Mouse (Mus musculus): ENCODE data around the gene 2700049A03Rik. TPM values are rescaled to one million over a fixed set of nuclear protein-coding genes. Genes with fewer than 3 reads are reported as not detected.

The 2700049A03Rik gene
- total and polyA plus RNA-seq, 3 experiments, result 7.7 to 10.0 (median 9.4) TPM

DNA sequence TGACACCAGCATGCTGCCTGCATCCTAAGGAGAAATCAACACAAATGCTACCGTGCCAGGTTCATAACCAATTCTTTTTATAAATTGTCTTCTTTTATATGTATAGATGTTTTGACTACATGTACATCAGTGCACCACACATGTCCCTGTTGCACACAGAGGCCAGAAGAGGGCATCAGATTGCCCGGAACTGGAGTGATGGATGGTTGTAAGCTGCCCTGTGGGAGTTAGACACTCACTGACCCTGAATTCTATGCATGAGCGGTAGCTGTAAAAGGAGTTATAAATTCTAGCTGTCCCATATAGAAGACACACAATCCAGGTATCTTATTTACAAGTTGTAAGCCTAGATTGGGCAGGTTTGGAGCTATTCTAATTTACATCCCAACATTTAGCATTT is 67.7 kb downstream of the 2700049A03Rik start:
- TF ChIP-seq ETS1 (conservative IDR thresholded peaks at IDR 0.05; ENCODE audit: low read depth, low read length), result no peak
- TF ChIP-seq SMC3 (IDR thresholded peaks at IDR 0.05; ENCODE audit: low read depth, low read length), result peak; percentile 33; the same call in 1 of the 2 replicates
- peak in 1 of 2 experiments; percentile 34; a peak in 2 of 4 replicates for TF ChIP-seq CTCF (conservative IDR thresholded peaks at IDR 0.05 in 1 of 2, IDR thresholded peaks at IDR 0.05 in 1 of 2; ENCODE audit: low read depth in 2 of 2, low read length in 2 of 2)
- no peak for TF ChIP-seq PAX5 (IDR thresholded peaks at IDR 0.05; ENCODE audit: low read length)
- no peak for TF ChIP-seq USF2 (conservative IDR thresholded peaks at IDR 0.05; ENCODE audit: low read depth, low read length)
- TF ChIP-seq USF1 (IDR thresholded peaks at IDR 0.05; ENCODE audit: low read depth, low read length), result no peak
- peak; percentile 18; the same call in 1 of the 2 replicates for TF ChIP-seq RAD21 (IDR thresholded peaks at IDR 0.05; ENCODE audit: low read depth, low read length)
- Histone ChIP-seq H3K4me2 (ENCODE audit: insufficient read depth, low read depth, poor library complexity, severe bottlenecking) (no peak overlapping the region), H3K36me3 (replicated peaks in 1 of 2; ENCODE audit: control insufficient read depth in 1 of 2, insufficient read depth in 1 of 2, low read length in 1 of 2) (peaks cover 12 to 50% of the 10 kb centered on the region in 2 experiments), H3K4me3 (replicated peaks in 1 of 3; ENCODE audit: low read depth in 2 of 3, low read length in 2 of 3, poor library complexity in 1 of 3) (no peak overlapping the region), H3K9me3 (replicated peaks; ENCODE audit: low read length) (no peaks in the 10 kb centered on the region), H3K27ac (ENCODE audit: insufficient read depth, low read depth) (no peak overlapping the region), H3K9ac (ENCODE audit: insufficient read depth, low read depth) (no peak overlapping the region), H3K79me2 (replicated peaks; ENCODE audit: control insufficient read depth, extremely low read depth, insufficient read depth, poor library complexity, severe bottlenecking) (no peaks in the 10 kb centered on the region), H3K27me3 (replicated peaks) (no peaks in the 10 kb centered on the region), H3K4me1 (ENCODE audit: control insufficient read depth in 1 of 2, insufficient read depth in 2 of 2) (no peaks in the 10 kb centered on the region)
- peak; percentile 8 for DNase-seq (ENCODE audit: extremely low read depth)
- dilution Hi-C loops (cut with MboI; ENCODE audit: extremely low pct_ligation_motif_present, extremely low pct_unique_long_range_greater_than_20kb, low sequenced_read_pairs), result no loop called here
- in situ Hi-C loops (cut with MboI; ENCODE audit: low pct_ligation_motif_present, low pct_unique_long_range_greater_than_20kb, low sequenced_read_pairs), result no loop called here

DNA sequence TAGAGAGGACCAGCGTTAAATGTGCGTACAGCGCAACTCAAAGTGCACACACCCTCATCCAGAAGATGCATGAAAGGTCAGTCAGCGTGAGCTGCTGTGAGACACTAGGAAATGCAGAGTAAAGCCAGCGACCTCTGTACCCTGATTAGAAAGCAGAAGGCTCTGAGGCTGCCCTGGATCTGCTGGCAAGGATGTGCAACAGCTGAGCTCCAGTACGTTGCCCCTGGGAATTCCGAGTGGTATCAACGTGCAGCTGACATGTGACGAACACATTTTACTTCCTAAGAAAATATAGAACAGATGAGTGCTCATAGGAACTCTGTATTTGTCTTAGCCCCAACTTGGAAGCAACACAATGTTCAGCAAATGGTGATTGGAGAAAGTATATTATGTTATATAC is 80.5 kb downstream of the 2700049A03Rik start:
- no peak overlapping the region for H3K27ac ChIP-seq (ENCODE audit: insufficient read depth, low read depth)
- no peaks in the 10 kb centered on the region for H3K79me2 ChIP-seq (replicated peaks; ENCODE audit: control insufficient read depth, extremely low read depth, insufficient read depth, poor library complexity, severe bottlenecking)
- H3K4me3 ChIP-seq (replicated peaks in 1 of 3; ENCODE audit: low read depth in 2 of 3, low read length in 2 of 3, poor library complexity in 1 of 3), result no peak overlapping the region
- in situ Hi-C loops (cut with MboI; ENCODE audit: low pct_ligation_motif_present, low pct_unique_long_range_greater_than_20kb, low sequenced_read_pairs) (no loop called here), dilution Hi-C loops (cut with MboI; ENCODE audit: extremely low pct_ligation_motif_present, extremely low pct_unique_long_range_greater_than_20kb, low sequenced_read_pairs) (no loop called here)
- no peak overlapping the region for H3K4me2 ChIP-seq (ENCODE audit: insufficient read depth, low read depth, poor library complexity, severe bottlenecking)
- H3K36me3 ChIP-seq (replicated peaks in 1 of 2; ENCODE audit: control insufficient read depth in 1 of 2, insufficient read depth in 1 of 2, low read length in 1 of 2), result peaks cover 9 to 51% of the 10 kb centered on the region in 2 experiments
- no peak for TF ChIP-seq MYC (IDR thresholded peaks at IDR 0.05; ENCODE audit: low read depth, low read length)
- no peak for TF ChIP-seq ELF1 (IDR thresholded peaks at IDR 0.05; ENCODE audit: low read depth, low read length)
- TF ChIP-seq KAT2A (IDR thresholded peaks at IDR 0.05; ENCODE audit: insufficient replicate concordance, low read length), result no peak
- TF ChIP-seq ZMIZ1 (IDR thresholded peaks at IDR 0.05; ENCODE audit: low read depth, low read length), result no peak
- no peak for TF ChIP-seq CHD1 (IDR thresholded peaks at IDR 0.05; ENCODE audit: low read depth, low read length)
- TF ChIP-seq GABPA (IDR thresholded peaks at IDR 0.05; ENCODE audit: insufficient replicate concordance, low read depth, low read length), result no peak
- no peak for TF ChIP-seq ZC3H11A (IDR thresholded peaks at IDR 0.05; ENCODE audit: low read depth, low read length)
- H3K4me1 ChIP-seq (ENCODE audit: control insufficient read depth in 1 of 2, insufficient read depth in 2 of 2), result peaks cover 0 to 6% of the 10 kb centered on the region in 2 experiments; a peak in 1 of 4 replicates
- no peaks in the 10 kb centered on the region for H3K9me3 ChIP-seq (replicated peaks; ENCODE audit: low read length)
- H3K9ac ChIP-seq (ENCODE audit: insufficient read depth, low read depth), result no peak overlapping the region
- no peak for DNase-seq (ENCODE audit: extremely low read depth)
- H3K27me3 ChIP-seq (replicated peaks), result no peaks in the 10 kb centered on the region
